Mouse (Mus musculus) kidney, adult 2 months (tissue): Measurements from ENCODE around the gene Mecom.

Source experiments
- CTCF ChIP-seq: fragments of 200-500 bp; conservative IDR thresholded peaks from 2 replicates; pipeline ENCODE4 v1.5.1; 2011; ENCODE audit warnings: low read depth, mild to moderate bottlenecking, control low read depth, low read length, moderate library complexity, mixed read lengths; ENCODE audit not compliant: insufficient read depth, insufficient read length
- POLR2A ChIP-seq: fragments of 200-500 bp; IDR thresholded peaks from one replicate; pipeline ENCODE4 v1.6.1; 2011; ENCODE audit warnings: low read depth, low read length, control low read depth

DNA sequence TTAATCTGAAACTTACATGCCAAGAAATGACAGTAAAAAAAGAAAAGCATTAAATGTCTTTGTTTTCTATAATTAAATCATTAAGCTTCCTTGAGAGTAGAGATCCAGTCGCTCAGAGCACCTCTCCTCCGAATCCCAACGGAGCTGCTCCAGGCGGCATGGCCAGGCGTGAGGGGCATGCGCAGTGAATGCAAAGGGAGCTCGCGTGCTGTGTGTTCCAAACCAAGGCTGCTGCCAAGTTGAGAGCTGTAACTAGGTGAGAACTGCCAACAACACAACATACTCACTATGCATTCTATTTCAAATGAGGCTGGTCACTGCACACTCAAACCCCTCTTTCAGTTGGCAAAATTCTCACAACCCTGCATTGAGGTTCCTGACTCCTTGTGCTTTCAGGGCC is 271.7 kb downstream of the Mecom start:
- TF ChIP-seq POLR2A (no peak), CTCF (no peak)
